Mouse (Mus musculus): ENCODE data around the gene Dnah2. TPM values are rescaled to one million over a fixed set of nuclear protein-coding genes. Genes with fewer than 3 reads are reported as not detected.
A peak's percentile ranks its signal among the peaks of the same experiment; 100 is the strongest.

The Dnah2 gene
- polyA plus RNA-seq, 1 experiment from 2014 or later: 0.90 TPM

- no peak overlapping the region for H3K4me2 ChIP-seq (replicated peaks; ENCODE audit: low read depth, low read length)
- H3K9me3 ChIP-seq (ENCODE audit: low read length): no peaks in the 10 kb centered on the region
- 86% methylated on average over 15 of the region's 15 CpGs for WGBS
- no peak overlapping the region for H3K27ac ChIP-seq (ENCODE audit: low read length)
- no peak for ATAC-seq (ENCODE audit: low FRiP score, low TSS enrichment)
- H3K4me3 ChIP-seq (ENCODE audit: low read length): no peak overlapping the region
- H3K27me3 ChIP-seq (ENCODE audit: insufficient read depth, low read length): no peaks in the 10 kb centered on the region
- H3K36me3 ChIP-seq (ENCODE audit: insufficient read depth, low read length): no peaks in the 10 kb centered on the region
- H3K4me1 ChIP-seq (ENCODE audit: insufficient read depth, low read length): peaks cover 15% of the 10 kb centered on the region
- no peak overlapping the region for H3K9ac ChIP-seq (replicated peaks; ENCODE audit: low read length)
Measured at GRCm38 (mm10) chr11:69430631-69431030, 118.3 kb downstream of the Dnah2 start.

- Histone ChIP-seq H3K27me3 (ENCODE audit: insufficient read depth, low read length) (no peaks in the 10 kb centered on the region), H3K4me1 (ENCODE audit: insufficient read depth, low read length) (peaks cover 15% of the 10 kb centered on the region), H3K4me3 (ENCODE audit: low read length) (no peak overlapping the region), H3K9ac (replicated peaks; ENCODE audit: low read length) (0 out of 2 replicates have a peak overlapping the region, but pooled peaks have one; percentile 26), H3K36me3 (ENCODE audit: insufficient read depth, low read length) (no peaks in the 10 kb centered on the region), H3K27ac (ENCODE audit: low read length) (peak overlapping the region; percentile 24; the same call in 1 of the 2 replicates), H3K4me2 (replicated peaks; ENCODE audit: low read depth, low read length) (no peak overlapping the region), H3K9me3 (ENCODE audit: low read length) (no peaks in the 10 kb centered on the region)
- 40% methylated on average over 2 of the region's 2 CpGs for WGBS
- no peak for ATAC-seq (ENCODE audit: low FRiP score, low TSS enrichment)
Measured at GRCm38 (mm10) chr11:69429313-69429712, 119.6 kb downstream of the Dnah2 start.

DNA sequence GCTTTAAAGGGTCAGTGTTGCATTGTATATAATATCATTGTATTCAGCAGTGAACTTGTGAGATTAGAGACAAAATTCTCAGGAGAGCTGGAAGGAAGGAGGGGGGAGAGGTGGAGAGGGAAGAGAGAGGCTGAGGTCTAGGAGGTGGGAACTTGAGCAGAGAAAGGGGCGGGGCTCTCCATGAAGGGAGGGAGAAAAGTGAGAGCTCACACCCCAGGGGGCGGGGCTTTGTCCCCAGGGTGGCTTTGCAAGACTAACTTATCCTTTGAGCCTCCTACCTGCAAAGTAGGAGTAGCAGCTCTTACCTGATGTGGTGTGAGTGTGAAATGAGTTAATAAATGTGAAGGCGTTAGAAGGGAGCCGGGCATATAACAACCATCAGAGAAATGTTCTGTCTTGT is 120.2 kb downstream of the Dnah2 start:
- no peak overlapping the region for H3K4me2 ChIP-seq (replicated peaks; ENCODE audit: low read depth, low read length)
- H3K4me1 ChIP-seq (ENCODE audit: insufficient read depth, low read length): peaks cover 15% of the 10 kb centered on the region
- no peaks in the 10 kb centered on the region for H3K9me3 ChIP-seq (ENCODE audit: low read length)
- 14% methylated on average over 4 of the region's 4 CpGs for WGBS
- peak overlapping the region; percentile 24; the same call in 1 of the 2 replicates for H3K27ac ChIP-seq (ENCODE audit: low read length)
- no peak overlapping the region for H3K9ac ChIP-seq (replicated peaks; ENCODE audit: low read length)
- ATAC-seq (ENCODE audit: low FRiP score, low TSS enrichment): peak; percentile 37; the same call in 1 of the 2 replicates
- no peak overlapping the region for H3K4me3 ChIP-seq (ENCODE audit: low read length)
- peaks cover 1% of the 10 kb centered on the region; the same call in 1 of the 2 replicates for H3K27me3 ChIP-seq (ENCODE audit: insufficient read depth, low read length)
- no peaks in the 10 kb centered on the region for H3K36me3 ChIP-seq (ENCODE audit: insufficient read depth, low read length)

DNA sequence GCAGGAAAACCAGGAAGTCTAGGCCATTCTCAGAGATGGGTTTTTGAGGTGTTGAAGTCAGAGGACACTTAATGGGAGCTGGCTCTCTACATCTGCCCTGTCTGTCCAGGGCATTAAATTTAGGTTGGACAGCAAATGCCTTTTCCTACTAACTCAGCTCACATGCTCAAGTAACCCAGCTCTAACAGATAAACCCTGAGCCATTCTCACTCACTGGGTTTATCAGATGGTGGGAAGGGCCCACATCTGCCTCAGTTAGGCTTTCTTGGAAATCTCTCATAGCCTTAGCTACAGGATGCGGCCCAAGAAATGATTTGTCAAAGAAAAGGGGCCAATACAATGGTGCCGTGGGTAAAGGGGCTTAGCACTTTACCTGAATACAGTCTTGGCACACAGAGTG is 122.7 kb downstream of the Dnah2 start:
- Histone ChIP-seq H3K27me3 (ENCODE audit: insufficient read depth, low read length) (peaks cover 21% of the 10 kb centered on the region), H3K36me3 (ENCODE audit: insufficient read depth, low read length) (no peaks in the 10 kb centered on the region), H3K4me2 (replicated peaks; ENCODE audit: low read depth, low read length) (no peak overlapping the region), H3K4me3 (ENCODE audit: low read length) (no peak overlapping the region), H3K4me1 (ENCODE audit: insufficient read depth, low read length) (peaks cover 16% of the 10 kb centered on the region), H3K9me3 (ENCODE audit: low read length) (no peaks in the 10 kb centered on the region), H3K27ac (ENCODE audit: low read length) (no peak overlapping the region), H3K9ac (replicated peaks; ENCODE audit: low read length) (no peak overlapping the region)
- WGBS: 79% methylated on average over 2 of the region's 2 CpGs
- no peak for ATAC-seq (ENCODE audit: low FRiP score, low TSS enrichment)

DNA sequence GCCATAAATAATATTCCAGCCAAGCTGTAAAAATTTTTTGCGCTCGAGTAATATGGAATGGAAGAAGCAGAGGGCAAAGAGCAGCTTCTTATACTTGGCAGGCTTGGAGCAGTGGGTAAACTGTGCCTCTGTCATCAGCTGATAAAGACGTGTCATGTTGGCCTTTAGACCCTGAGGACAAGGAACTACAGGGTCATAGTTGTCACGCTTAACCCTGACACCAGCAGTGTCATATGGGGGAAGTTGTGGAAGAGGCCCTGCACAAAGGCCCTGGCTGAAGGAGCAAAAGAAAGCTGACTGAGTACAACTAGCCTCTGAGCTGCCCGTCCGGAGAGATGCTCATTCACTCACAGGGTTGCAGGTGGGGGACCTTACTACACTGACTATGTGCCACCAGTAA is 125.0 kb downstream of the Dnah2 start:
- Histone ChIP-seq H3K4me3 (ENCODE audit: low read length) (no peak overlapping the region), H3K9me3 (ENCODE audit: low read length) (no peaks in the 10 kb centered on the region), H3K27me3 (ENCODE audit: insufficient read depth, low read length) (peaks cover 28% of the 10 kb centered on the region), H3K36me3 (ENCODE audit: insufficient read depth, low read length) (no peaks in the 10 kb centered on the region), H3K9ac (replicated peaks; ENCODE audit: low read length) (no peak overlapping the region), H3K27ac (ENCODE audit: low read length) (no peak overlapping the region), H3K4me1 (ENCODE audit: insufficient read depth, low read length) (peaks cover 28% of the 10 kb centered on the region), H3K4me2 (replicated peaks; ENCODE audit: low read depth, low read length) (no peak overlapping the region)
- WGBS: 63% methylated on average over 6 of the region's 6 CpGs
- ATAC-seq (ENCODE audit: low FRiP score, low TSS enrichment): no peak

- peaks cover 23% of the 10 kb centered on the region for H3K4me1 ChIP-seq (ENCODE audit: insufficient read depth, low read length)
- WGBS: 89% methylated on average over 10 of the region's 10 CpGs
- H3K36me3 ChIP-seq (ENCODE audit: insufficient read depth, low read length): no peaks in the 10 kb centered on the region
- H3K4me3 ChIP-seq (ENCODE audit: low read length): no peak overlapping the region
- no peak for ATAC-seq (ENCODE audit: low FRiP score, low TSS enrichment)
- no peaks in the 10 kb centered on the region for H3K9me3 ChIP-seq (ENCODE audit: low read length)
- H3K27ac ChIP-seq (ENCODE audit: low read length): no peak overlapping the region
- H3K4me2 ChIP-seq (replicated peaks; ENCODE audit: low read depth, low read length): no peak overlapping the region
- H3K9ac ChIP-seq (replicated peaks; ENCODE audit: low read length): no peak overlapping the region
- H3K27me3 ChIP-seq (ENCODE audit: insufficient read depth, low read length): peaks cover 28% of the 10 kb centered on the region
Measured at GRCm38 (mm10) chr11:69422842-69423241, 126.1 kb downstream of the Dnah2 start.

DNA sequence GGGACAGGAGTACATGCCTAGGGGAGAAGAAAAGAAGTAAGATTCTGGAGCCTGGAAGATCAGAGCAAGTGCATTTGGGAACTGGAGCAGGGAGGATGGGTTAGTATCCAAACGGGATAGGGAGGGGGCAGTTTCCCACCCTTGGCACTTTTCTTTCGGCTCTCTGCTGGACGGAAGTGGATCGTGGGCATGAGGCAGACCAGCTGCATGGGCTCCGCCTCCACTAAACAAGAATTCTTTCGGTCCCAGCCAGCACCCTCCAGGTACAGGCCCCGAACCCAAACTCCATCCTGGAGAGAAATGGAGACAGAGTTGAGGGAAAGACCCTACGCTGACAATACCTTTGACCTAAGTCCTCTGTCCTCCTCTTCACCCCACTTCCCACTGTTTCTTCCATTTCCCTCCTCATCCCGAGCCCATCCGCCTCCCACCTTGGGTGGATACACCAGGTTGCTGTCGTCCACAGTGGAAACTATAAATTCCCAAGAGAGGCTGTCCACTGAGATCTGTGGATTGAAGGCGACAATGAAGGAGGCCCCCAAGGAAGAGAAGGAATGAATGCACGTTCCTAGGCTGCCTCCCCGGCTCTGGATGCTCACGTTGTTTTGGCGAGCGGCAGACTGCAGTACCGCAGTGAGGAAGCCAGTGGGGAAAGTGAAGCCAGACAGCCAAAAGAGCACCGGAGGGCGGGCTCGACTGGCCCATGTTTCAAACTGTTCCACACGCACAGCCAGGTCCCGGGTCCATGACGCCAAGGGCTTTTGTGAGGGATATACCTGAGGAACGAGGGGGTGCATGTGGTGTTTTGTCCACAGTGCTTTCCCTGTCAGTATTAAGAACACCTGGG is 127.6 kb downstream of the Dnah2 start:
- H3K27me3 ChIP-seq (ENCODE audit: insufficient read depth, low read length): peaks cover 28% of the 10 kb centered on the region
- H3K4me2 ChIP-seq (replicated peaks; ENCODE audit: low read depth, low read length): peak overlapping the region; percentile 97
- H3K9ac ChIP-seq (replicated peaks; ENCODE audit: low read length): peak overlapping the region; percentile 24; the same call in 1 of the 2 replicates
- no peak overlapping the region for H3K4me3 ChIP-seq (ENCODE audit: low read length)
- no peak for ATAC-seq (ENCODE audit: low FRiP score, low TSS enrichment)
- H3K4me1 ChIP-seq (ENCODE audit: insufficient read depth, low read length): peaks cover 33% of the 10 kb centered on the region
- 11% methylated on average over 25 of the region's 25 CpGs for WGBS
- no peaks in the 10 kb centered on the region for H3K36me3 ChIP-seq (ENCODE audit: insufficient read depth, low read length)
- H3K9me3 ChIP-seq (ENCODE audit: low read length): no peaks in the 10 kb centered on the region
- H3K27ac ChIP-seq (ENCODE audit: low read length): no peak overlapping the region

DNA sequence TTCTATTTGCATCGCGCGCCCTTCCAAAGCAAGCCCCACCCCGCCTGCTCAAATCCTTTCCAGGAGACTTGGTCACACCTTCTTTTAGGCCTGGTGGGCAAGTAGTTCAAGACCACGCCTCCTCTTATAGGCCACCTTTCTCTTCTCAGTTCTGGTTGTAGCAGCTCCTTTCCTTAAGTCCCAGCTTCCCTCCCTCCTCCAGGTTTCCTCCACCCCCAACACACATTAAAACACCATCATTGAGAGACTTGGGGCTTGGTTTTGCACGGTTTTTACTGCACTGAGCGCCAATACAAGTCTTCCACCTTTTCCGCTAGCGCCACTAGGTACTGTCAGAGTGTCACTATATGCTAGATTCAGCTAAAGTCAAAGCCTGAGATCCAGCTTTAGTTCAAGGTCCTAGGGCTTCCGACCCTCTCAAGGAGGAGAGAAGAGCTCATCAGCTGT is 128.3 kb downstream of the Dnah2 start:
- Histone ChIP-seq H3K9ac (replicated peaks; ENCODE audit: low read length) (peak overlapping the region; percentile 56), H3K9me3 (ENCODE audit: low read length) (no peaks in the 10 kb centered on the region), H3K36me3 (ENCODE audit: insufficient read depth, low read length) (no peaks in the 10 kb centered on the region), H3K27me3 (ENCODE audit: insufficient read depth, low read length) (peaks cover 28% of the 10 kb centered on the region), H3K4me1 (ENCODE audit: insufficient read depth, low read length) (peaks cover 33% of the 10 kb centered on the region), H3K27ac (ENCODE audit: low read length) (no peak overlapping the region), H3K4me2 (replicated peaks; ENCODE audit: low read depth, low read length) (peak overlapping the region; percentile 97), H3K4me3 (ENCODE audit: low read length) (peak overlapping the region; percentile 81)
- no peak for ATAC-seq (ENCODE audit: low FRiP score, low TSS enrichment)
- 11% methylated on average over 10 of the region's 10 CpGs for WGBS

GRCm38 (mm10) chr11:69419813-69420553 is 128.9 kb downstream of the Dnah2 start:
- peak overlapping the region; percentile 97 for H3K4me2 ChIP-seq (replicated peaks; ENCODE audit: low read depth, low read length)
- H3K4me1 ChIP-seq (ENCODE audit: insufficient read depth, low read length): peaks cover 36% of the 10 kb centered on the region
- H3K4me3 ChIP-seq (ENCODE audit: low read length): peak overlapping the region; percentile 81
- peak overlapping the region; percentile 56 for H3K9ac ChIP-seq (replicated peaks; ENCODE audit: low read length)
- H3K36me3 ChIP-seq (ENCODE audit: insufficient read depth, low read length): no peaks in the 10 kb centered on the region
- no peak for ATAC-seq (ENCODE audit: low FRiP score, low TSS enrichment)
- no peaks in the 10 kb centered on the region for H3K9me3 ChIP-seq (ENCODE audit: low read length)
- WGBS: under 1% methylated on average over 31 of the region's 31 CpGs
- H3K27ac ChIP-seq (ENCODE audit: low read length): peak overlapping the region; percentile 79
- peaks cover 28% of the 10 kb centered on the region for H3K27me3 ChIP-seq (ENCODE audit: insufficient read depth, low read length)

All from kidney, embryonic 16.5 days (tissue).